Mouse (Mus musculus): ENCODE results near the gene Cyp4a12a. TPM values are rescaled to one million over a fixed set of nuclear protein-coding genes. Genes with fewer than 3 reads are reported as not detected.
"Not testable (repeated sequence)": the region's sequence is repeated elsewhere in the genome, so short reads cannot be mapped to it uniquely, and the experiment has no call there.

Gene Cyp4a12a
- total RNA-seq (2021) (under 1 TPM in 1 of 2 experiments, not detected in 1; 0.14 TPM), polyA plus RNA-seq (2012; rRNA removed) (not detected in 2 replicates)
- long read RNA-seq, result 0 reads

GRCm38 (mm10) chr4:115298746-115299145 is at the start of gene Cyp4a12a:
TSS of gene Cyp4a12a (plus strand) at chr4:115299046.
- DNase-seq, result not testable (repeated sequence)

GRCm38 (mm10) chr4:115264687-115265569 is 33.9 kb upstream of the Cyp4a12a start:
- DNase-seq, result not testable (repeated sequence)

DNA sequence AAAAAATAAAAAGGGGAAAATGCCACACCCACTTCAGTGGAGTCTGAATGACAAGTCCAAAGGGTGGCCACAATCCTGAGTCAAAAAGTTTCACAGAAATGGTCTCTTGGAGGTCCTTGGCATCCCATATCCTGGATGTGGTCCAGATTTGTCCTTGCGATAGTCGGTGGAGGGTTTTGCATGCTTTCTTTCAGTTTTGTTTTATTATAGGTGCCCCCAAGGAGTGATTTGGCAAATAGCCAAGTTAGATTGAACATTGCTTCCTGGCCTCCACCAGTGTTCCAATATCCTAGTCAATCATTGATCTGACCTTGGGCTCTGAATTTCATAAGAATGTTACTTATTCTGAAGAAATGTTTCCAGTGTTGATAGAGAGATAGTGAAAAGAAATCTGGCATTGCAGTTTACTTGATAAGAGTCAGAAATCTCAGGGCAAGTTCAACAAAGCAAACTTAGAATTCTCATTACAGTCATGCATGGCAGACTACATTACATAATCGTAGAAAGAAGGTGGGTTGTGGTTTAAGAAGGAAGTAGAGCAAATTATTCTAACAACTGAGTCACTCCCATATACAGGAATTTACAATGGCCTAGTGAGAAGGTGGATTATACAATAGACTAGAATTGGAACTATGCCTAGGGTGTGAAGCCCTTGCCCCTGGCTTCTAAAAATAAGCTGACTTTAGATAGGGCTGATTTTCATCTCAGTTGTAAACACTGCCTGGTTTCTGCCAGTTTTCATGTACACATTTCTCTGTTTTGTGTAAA is 20.4 kb upstream of the Cyp4a12a start:
- not testable (repeated sequence) for DNase-seq

DNA sequence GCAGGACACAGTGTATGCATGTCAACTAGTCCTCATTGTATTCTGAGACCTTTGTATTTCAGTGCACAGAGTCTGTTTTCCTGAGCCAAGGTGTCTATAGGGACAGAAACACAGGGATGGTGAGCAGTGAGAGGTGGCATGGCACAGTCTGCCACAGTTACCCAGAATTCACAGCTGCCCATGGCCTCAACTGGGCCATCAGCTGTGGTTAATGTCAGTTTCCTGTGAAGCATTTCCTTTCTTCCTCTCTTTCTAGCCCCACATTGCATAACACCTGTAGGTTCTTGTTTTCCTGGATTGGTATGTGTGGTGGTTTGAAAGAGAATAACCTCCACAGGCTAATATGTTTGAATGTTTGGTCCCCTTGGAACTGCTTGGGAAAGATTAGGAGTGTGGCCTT is 18.5 kb upstream of the Cyp4a12a start:
- DNase-seq, result no peak

DNA sequence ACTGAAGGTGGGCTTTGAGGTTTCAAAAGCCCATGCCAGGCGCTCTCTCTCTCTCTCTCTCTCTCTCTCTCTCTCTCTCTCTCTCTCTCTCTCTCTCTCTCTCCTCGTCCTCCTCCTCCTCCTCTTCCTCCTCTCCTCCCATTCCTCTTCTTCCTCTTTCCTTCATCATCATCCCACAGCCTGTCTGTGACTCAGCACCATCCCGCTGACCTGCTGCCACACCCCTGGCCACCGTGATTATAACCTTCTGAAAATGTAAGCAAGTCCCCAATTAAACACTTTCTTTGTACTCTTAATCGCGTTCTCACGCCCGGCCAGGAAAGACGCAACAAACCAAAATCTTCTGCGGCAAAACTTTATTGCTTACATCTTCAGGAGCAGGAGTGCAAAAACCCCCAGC is 18.1 kb upstream of the Cyp4a12a start:
- DNase-seq, result not testable (repeated sequence)

DNA sequence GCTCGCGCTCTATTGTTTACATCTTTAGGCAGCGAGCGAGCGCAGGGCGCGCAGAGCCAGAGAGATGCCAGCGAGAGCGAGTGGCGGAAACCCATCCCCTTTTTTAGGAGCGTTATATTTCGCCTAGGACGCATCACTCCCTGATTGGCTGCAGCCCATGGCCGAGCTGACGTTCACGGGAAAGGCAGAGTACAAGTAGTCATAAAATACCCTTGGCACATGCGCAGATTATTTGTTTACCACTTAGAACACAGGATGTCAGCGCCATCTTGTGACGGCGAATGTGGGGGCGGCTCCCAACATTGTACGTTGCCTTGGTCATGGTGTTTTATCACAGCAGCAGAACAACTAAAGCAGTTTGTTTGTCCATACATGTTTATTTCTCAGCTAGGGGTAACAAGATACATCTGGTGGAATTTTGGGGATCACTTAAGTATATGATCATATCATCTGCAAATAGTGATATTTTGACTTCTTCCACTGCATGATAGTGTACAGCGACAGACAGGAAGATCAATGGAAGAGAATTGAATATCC is 17.5 kb upstream of the Cyp4a12a start:
- not testable (repeated sequence) for DNase-seq

GRCm38 (mm10) chr4:115325722-115326121 is 26.9 kb downstream of the Cyp4a12a start:
- not testable (repeated sequence) for DNase-seq

DNA sequence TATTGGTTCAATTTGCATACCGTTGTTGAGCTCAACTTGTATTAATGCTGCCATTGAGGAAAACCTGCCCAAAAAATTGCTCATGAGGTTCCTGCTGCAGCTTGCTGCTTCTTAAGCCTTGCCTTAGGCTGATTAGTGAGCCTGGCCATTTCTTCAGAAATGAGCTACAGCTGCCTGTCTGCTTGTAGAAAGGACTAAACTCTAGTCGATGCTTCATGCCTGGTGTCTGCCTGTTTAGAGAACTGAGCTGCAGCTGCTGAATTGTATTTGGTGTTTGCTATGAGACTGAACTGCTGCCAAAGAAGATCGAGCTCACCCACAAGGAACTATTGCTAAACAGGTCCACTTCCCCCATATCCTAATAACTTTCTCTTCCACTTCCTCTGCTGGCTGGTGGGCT is 66.8 kb downstream of the Cyp4a12a start:
- DNase-seq, result not testable (repeated sequence)

DNA sequence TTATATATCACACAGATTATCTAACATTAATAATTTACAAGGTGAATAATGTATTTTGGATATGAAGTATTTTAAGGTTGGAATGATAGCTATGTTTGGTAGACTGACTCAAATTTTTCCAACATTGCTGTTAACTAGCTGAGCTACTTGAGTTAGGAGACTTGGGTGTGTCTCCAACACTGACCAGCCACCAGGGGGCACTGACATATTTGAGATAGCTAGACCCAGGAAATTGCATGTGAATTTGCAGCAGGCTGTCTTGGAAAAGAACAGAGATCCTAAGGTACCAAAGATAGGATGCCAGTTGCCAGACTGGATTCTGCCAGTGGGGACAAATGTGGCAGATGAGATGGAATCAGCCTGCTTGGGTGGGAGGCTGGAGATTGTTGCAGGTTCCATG is 69.2 kb downstream of the Cyp4a12a start:
- not testable (repeated sequence) for DNase-seq

Other genes with a start within 250 kb of the Cyp4a12a start
- 1 to 10 TPM; 1.8 to 2.8 TPM for gene Tal1, start 242.6 kb upstream of the Cyp4a12a start, total RNA-seq (2021)
- gene Tal1, start 242.6 kb upstream of the Cyp4a12a start, polyA plus RNA-seq (2012; rRNA removed), result 5.1 and 8.9 TPM in 2 replicates
- under 1 TPM; 0.48 to 0.61 TPM for gene Pdzk1ip1, start 210.3 kb upstream of the Cyp4a12a start, total RNA-seq (2021)
- gene Pdzk1ip1, start 210.3 kb upstream of the Cyp4a12a start, polyA plus RNA-seq (2012; rRNA removed), result 5.1 and 10.0 TPM in 2 replicates
- not detected for gene Cyp4x1, start 164.8 kb upstream of the Cyp4a12a start, total RNA-seq (2021)
- 0.02 TPM in 1 of 2 replicates, not detected in the other for gene Cyp4x1, start 164.8 kb upstream of the Cyp4a12a start, polyA plus RNA-seq (2012; rRNA removed)
- not detected for gene Cyp4a29, start 57.0 kb upstream of the Cyp4a12a start, total RNA-seq (2021)
- gene Cyp4a29, start 57.0 kb upstream of the Cyp4a12a start, polyA plus RNA-seq (2012; rRNA removed), result not detected in 2 replicates
- not detected for gene Cyp4a12b, start 112.6 kb downstream of the Cyp4a12a start, total RNA-seq (2021)
- not detected in 2 replicates for gene Cyp4a12b, start 112.6 kb downstream of the Cyp4a12a start, polyA plus RNA-seq (2012; rRNA removed)
- not detected for gene Cyp4a30b, start 153.6 kb downstream of the Cyp4a12a start, total RNA-seq (2021)
- not detected in 2 replicates for gene Cyp4a30b, start 153.6 kb downstream of the Cyp4a12a start, polyA plus RNA-seq (2012; rRNA removed)
- gene Cyp4a14, start 197.1 kb downstream of the Cyp4a12a start, total RNA-seq (2021), result 1 to 10 TPM in 1 of 2 experiments, not detected in 1; 1.1 TPM
- 0.09 TPM in 1 of 2 replicates, not detected in the other for gene Cyp4a14, start 197.1 kb downstream of the Cyp4a12a start, polyA plus RNA-seq (2012; rRNA removed)
- 1 to 10 TPM in 1 of 2 experiments, under 1 TPM in 1; 0.17 to 2.6 TPM for gene Cyp4a10, start 219.2 kb downstream of the Cyp4a12a start, total RNA-seq (2021)
- gene Cyp4a10, start 219.2 kb downstream of the Cyp4a12a start, polyA plus RNA-seq (2012; rRNA removed), result 0.12 TPM in 1 of 2 replicates, not detected in the other

Data from adrenal gland, adult 2 months (tissue).